Mouse (Mus musculus) embryo, embryonic 9.5 days (tissue): ENCODE measurements around the gene Olfr449.
A peak's percentile ranks its signal among the peaks of the same experiment; 100 is the strongest.

Experiments used
- DNase-seq: peaks from one replicate; pipeline ENCODE4 v3.0.0-alpha.2; 2017; ENCODE audit errors: extremely low spot score

Gene Olfr449

GRCm38 (mm10) chr6:42834084-42834483 lies at the start of gene Olfr449:
Olfr449 (plus strand) TSS chr6:42834384.
- DNase-seq: no peak

DNA sequence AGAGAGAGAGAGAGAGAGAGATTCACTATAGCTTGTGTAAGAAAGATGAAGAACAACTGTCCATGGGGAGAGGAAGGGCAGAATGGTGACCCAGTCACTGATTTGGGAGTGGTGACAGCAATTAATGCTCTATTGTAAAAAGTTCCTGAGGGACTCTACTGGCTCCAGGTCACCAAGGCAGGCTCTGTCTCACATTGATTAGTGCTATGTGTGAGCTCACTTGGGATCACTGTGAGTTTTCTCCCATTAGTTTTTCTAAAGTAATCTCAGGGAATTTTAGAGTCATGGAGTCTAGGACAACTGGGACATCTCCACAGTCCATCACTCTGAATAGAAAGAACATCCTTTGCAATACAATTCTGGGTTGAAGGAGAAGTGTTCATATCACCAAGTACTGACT lies 49.4 kb upstream of the Olfr449 start, which contains the start of gene Olfr452:
Olfr452 (plus strand) TSS at position 301 of the 400 bp plus-strand sequence.
- DNase-seq: no peak

- DNase-seq: no peak
These were observed 43.8 kb upstream of the Olfr449 start for GRCm38 (mm10) chr6:42790247-42790948.

GRCm38 (mm10) chr6:42790949-42791556 lies 43.1 kb upstream of the Olfr449 start:
- no peak for DNase-seq

- no peak for DNase-seq
These were observed 39.2 kb upstream of the Olfr449 start for GRCm38 (mm10) chr6:42794982-42795381.

DNA sequence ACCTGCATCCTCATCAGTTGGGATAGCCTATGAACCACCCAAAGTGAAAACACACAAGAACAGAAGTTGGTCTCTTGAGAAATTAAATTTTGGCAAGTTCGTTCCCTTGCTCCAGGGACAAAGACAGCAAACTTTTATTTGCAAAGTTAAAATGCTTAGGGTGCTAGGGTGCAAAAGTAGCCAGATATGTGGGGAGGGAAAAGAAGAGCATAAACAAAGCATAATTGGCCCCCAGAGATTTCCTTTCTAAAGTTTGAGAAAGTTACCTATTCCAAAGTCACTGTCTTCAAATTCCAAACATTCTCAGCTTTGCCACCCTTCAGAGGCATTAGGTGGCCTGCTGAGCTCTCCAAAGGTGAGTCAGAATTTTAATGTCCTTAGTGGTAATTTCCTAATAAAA lies 22.5 kb upstream of the Olfr449 start, which contains the start of gene Olfr450:
Olfr450 (plus strand) TSS at position 301 of the 400 bp plus-strand sequence.
- no peak for DNase-seq

DNA sequence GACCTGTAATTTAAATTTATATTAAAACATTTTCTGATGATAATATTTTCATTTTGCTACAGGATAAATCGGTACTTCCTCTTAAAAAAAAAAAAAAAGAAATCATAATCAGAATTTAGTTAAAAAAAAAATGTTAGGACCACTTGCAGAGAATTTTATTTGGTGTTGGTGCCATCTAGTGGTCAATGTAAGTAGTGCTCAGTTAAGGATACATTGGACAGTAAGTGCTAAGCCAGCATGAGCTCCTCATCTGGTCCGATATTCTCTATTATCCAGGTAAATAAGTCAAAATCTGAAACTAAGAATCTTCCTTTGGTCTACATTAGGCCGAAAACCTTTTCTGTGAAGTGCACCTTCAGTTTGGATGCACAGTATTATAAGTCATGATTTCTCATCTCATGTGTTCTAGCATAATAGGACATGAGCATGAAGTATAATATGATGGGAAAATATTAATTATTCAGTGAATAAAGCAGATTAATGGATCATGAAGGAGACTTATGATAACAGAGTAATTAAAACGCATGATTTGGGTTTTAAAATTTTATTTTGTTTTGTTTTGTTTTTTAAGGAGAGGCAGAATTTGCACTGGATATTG lies 26.1 kb downstream of the Olfr449 start:
- peak; percentile 45 for DNase-seq

- DNase-seq: no peak
These were observed 35.5 kb downstream of the Olfr449 start for GRCm38 (mm10) chr6:42869695-42870094.

DNA sequence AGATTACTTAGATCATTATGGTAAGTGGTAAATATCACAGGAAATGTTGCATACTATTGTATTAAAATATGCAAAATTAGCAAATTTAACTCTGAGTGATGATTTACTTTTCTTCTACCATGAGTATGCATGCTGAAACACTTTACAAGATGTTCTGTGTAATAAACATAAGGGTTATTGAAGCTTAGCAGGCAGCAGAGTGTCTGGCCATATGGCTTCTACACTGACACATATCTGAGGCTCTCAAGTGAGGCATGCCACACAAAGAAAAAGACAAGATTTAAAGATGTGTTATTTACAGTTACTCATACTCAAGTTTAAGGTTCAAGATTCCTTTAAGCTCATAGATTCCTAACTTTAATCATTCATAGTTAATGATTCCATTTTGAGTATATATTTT lies 42.1 kb downstream of the Olfr449 start:
- DNase-seq: no peak
